Mouse (Mus musculus) kidney, embryonic 14.5 days (tissue): ENCODE data around the gene Bpifa1. TPM values are rescaled to one million over a fixed set of nuclear protein-coding genes. Genes with fewer than 3 reads are reported as not detected.

Experiments
- ATAC-seq: fragments of 200-750 bp; cut with Nextera tagmentation; 2 replicates; pipeline ENCODE4 v1.8.0; 2017; ENCODE audit warnings: moderate number of reproducible peaks, mild to moderate bottlenecking, moderate TSS enrichment, moderate library complexity; ENCODE audit not compliant: low FRiP score, low TSS enrichment
- H3K27ac ChIP-seq: fragments of 300-500 bp; sonication (generic); 2 replicates; pipeline ENCODE4 v1.5.1; 2014; ENCODE audit warnings: low read depth, mild to moderate bottlenecking, low read length, moderate library complexity, mixed read lengths
- H3K27me3 ChIP-seq: fragments of 300-500 bp; sonication (generic); 2 replicates; pipeline ENCODE4 v1.6.1; 2014; ENCODE audit warnings: mild to moderate bottlenecking, low read length; ENCODE audit not compliant: control insufficient read depth, insufficient read depth
- H3K36me3 ChIP-seq: fragments of 300-500 bp; sonication (generic); 2 replicates; pipeline ENCODE4 v1.6.1; 2014; ENCODE audit warnings: low read length, mixed read lengths; ENCODE audit not compliant: control insufficient read depth, insufficient read depth
- H3K4me1 ChIP-seq: fragments of 300-500 bp; sonication (generic); 2 replicates; pipeline ENCODE4 v1.6.1; 2014; ENCODE audit warnings: low read length, mixed read lengths; ENCODE audit not compliant: control insufficient read depth, insufficient read depth
- H3K4me2 ChIP-seq: fragments of 300-500 bp; sonication (generic); replicated peaks from 2 replicates; pipeline ENCODE4 v1.6.1; 2014; ENCODE audit warnings: low read depth, mild to moderate bottlenecking, low read length
- H3K4me3 ChIP-seq: fragments of 300-500 bp; sonication (generic); 2 replicates; pipeline ENCODE4 v1.5.1; 2014; ENCODE audit warnings: mild to moderate bottlenecking, low read length
- H3K9ac ChIP-seq: fragments of 300-500 bp; sonication (generic); 2 replicates; pipeline ENCODE4 v1.6.1; 2014; ENCODE audit warnings: low read depth, mild to moderate bottlenecking, low read length, moderate library complexity
- H3K9me3 ChIP-seq: fragments of 300-500 bp; sonication (generic); 2 replicates; pipeline ENCODE4 v1.6.1; 2016; ENCODE audit warnings: low read length; ENCODE audit not compliant: control insufficient read depth
- WGBS: fragments of 180-500 bp; shearing (Covaris S2); extraction: QIAGEN DNeasy Blood & Tissue Kit; methylation state at CpG from one replicate; pipeline ENCODE4 v1.1.7; 2014; 5-methylcytosine and 5-hydroxymethylcytosine counted together
- polyA plus RNA-seq: library from polyadenylated mRNA; unstranded; fragments of >200 nt; fragmentation: Nextera tagmentation; extraction: Ambion mirVana; gene quantifications from 2 replicates; pipeline ENCODE4 v1.2.1, GENCODE M21; 2014

The Bpifa1 gene
- polyA plus RNA-seq, result not detected in 2 replicates

DNA sequence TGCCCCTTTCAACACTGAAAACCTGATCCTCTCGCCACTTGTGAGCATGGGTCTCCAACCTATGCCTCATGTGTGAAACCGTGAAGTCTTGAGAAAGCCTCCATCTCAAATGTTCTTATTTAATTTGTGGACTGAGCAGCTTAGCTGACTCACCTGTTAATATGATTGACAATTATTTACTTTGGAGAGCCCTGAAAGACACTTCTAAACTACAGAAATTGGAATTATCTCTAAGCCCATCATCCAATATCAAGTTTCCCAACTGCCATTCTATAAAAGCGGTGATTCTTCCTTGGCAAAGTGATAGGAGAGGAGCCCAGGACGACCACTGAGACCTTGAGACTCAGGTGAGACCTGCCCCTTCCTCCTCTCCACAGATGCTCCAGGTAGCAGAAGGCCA is at the start of gene Bpifa1:
Gene Bpifa1 (plus strand): TSS at position 301 of the 400 bp plus-strand sequence.
- 74% methylated on average over 4 of the region's 4 CpGs for WGBS

DNA sequence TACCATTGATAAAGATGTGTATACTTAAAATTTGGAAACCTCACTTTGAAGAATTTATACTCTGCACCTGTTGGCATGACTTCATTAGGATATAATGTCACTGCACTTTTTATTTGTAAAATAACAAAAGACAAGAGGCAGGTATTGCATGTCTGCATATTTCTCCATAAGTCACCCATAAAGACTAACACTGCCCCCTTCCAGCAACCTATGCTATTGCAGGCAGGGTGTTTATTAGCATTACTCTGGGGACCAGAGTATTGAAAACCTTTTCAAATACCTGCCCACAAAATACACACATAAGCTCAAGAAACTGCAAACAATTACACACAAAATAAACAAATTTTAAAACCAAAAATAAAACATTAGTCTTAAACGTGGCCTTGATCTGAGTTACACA is 44.9 kb upstream of the Bpifa1 start:
- Histone ChIP-seq H3K9me3 (no peaks in the 10 kb centered on the region), H3K36me3 (no peaks in the 10 kb centered on the region), H3K4me1 (no peaks in the 10 kb centered on the region), H3K27me3 (no peaks in the 10 kb centered on the region), H3K9ac (no peak overlapping the region), H3K4me3 (no peak overlapping the region), H3K4me2 (no peak overlapping the region), H3K27ac (no peak overlapping the region)
- 42% methylated on average over 1 of the region's 1 CpGs for WGBS
- no peak for ATAC-seq

More for the DNA sequence above, at the start of gene Bpifa1:
- Histone ChIP-seq H3K4me3 (no peak within 1 kb of the TSS), H3K9ac (no peak within 1 kb of the TSS), H3K4me2 (no peak within 1 kb of the TSS), H3K27me3 (no peaks in the 10 kb centered on the region), H3K27ac (no peak within 1 kb of the TSS), H3K36me3 (no peaks in the 10 kb centered on the region), H3K4me1 (no peaks in the 10 kb centered on the region), H3K9me3 (no peaks in the 10 kb centered on the region)
- no peak for ATAC-seq

GRCm38 (mm10) chr2:154117381-154117780 is 25.3 kb upstream of the Bpifa1 start:
- Histone ChIP-seq H3K4me3 (no peak overlapping the region), H3K4me1 (no peaks in the 10 kb centered on the region), H3K27ac (no peak overlapping the region), H3K4me2 (no peak overlapping the region), H3K9ac (no peak overlapping the region), H3K27me3 (no peaks in the 10 kb centered on the region), H3K36me3 (no peaks in the 10 kb centered on the region), H3K9me3 (no peaks in the 10 kb centered on the region)
- 74% methylated on average over 3 of the region's 3 CpGs for WGBS
- no peak for ATAC-seq

GRCm38 (mm10) chr2:154130120-154130519 is 12.6 kb upstream of the Bpifa1 start, which contains the start of gene Bpifa3:
Bpifa3 (plus strand) TSS chr2:154130336.
- H3K4me1 ChIP-seq, result no peaks in the 10 kb centered on the region
- no peaks in the 10 kb centered on the region for H3K27me3 ChIP-seq
- 81% methylated on average over 2 of the region's 2 CpGs for WGBS
- H3K27ac ChIP-seq, result no peak within 1 kb of the TSS
- H3K4me3 ChIP-seq, result no peak within 1 kb of the TSS
- no peak within 1 kb of the TSS for H3K4me2 ChIP-seq
- H3K9ac ChIP-seq, result no peak within 1 kb of the TSS
- no peaks in the 10 kb centered on the region; the same call in 1 of the 2 replicates for H3K9me3 ChIP-seq
- no peak for ATAC-seq
- H3K36me3 ChIP-seq, result no peaks in the 10 kb centered on the region

DNA sequence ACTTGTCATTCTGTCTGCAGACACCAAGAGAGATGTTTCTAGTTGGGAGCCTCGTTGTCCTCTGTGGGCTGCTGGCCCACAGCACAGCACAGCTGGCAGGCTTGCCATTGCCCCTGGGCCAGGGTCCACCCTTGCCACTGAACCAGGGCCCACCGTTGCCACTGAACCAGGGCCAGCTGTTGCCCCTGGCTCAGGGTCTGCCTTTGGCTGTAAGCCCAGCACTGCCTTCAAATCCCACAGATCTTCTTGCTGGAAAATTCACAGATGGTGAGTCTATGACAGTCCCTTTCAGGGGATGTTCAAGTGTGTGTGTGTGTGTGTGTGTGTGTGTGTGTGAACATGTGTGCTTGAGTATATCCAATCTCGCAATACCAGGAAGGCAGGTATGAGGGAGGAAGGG is 1.1 kb downstream of the Bpifa1 start:
- H3K36me3 ChIP-seq, result no peaks in the 10 kb centered on the region
- 79% methylated on average over 3 of the region's 3 CpGs for WGBS
- no peak overlapping the region for H3K4me3 ChIP-seq
- no peak for ATAC-seq
- H3K4me1 ChIP-seq, result no peaks in the 10 kb centered on the region
- no peaks in the 10 kb centered on the region for H3K27me3 ChIP-seq
- H3K9me3 ChIP-seq, result no peaks in the 10 kb centered on the region
- no peak overlapping the region for H3K4me2 ChIP-seq
- no peak overlapping the region for H3K27ac ChIP-seq
- H3K9ac ChIP-seq, result no peak overlapping the region

DNA sequence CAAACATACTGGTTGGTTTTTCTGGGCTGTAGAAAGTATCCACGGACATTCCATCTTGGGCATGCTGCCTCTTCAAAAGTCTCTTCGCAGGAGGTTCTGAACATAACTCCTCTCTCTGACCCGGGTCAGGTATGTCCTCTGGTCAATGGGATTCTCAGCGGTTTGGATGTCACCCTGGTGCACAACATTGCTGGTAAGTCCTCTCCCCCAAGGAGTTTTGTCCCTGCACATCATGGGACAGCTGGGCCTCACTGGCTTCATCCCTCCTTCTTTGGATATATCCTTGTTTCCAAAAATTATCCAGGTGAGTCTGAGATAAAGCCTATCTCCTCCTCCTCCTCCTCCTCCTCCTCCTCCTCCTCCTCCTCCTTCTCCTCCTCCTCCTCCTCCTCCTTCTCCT is 4.8 kb downstream of the Bpifa1 start:
- no peaks in the 10 kb centered on the region for H3K9me3 ChIP-seq
- H3K27ac ChIP-seq, result no peak overlapping the region
- H3K36me3 ChIP-seq, result no peaks in the 10 kb centered on the region
- H3K9ac ChIP-seq, result no peak overlapping the region
- no peak overlapping the region for H3K4me2 ChIP-seq
- H3K27me3 ChIP-seq, result no peaks in the 10 kb centered on the region
- 77% methylated on average over 4 of the region's 4 CpGs for WGBS
- no peaks in the 10 kb centered on the region for H3K4me1 ChIP-seq
- ATAC-seq, result no peak
- H3K4me3 ChIP-seq, result no peak overlapping the region

GRCm38 (mm10) chr2:154158433-154158832 is 15.8 kb downstream of the Bpifa1 start:
- ATAC-seq, result no peak
- H3K9me3 ChIP-seq, result peaks cover 3% of the 10 kb centered on the region; the same call in 1 of the 2 replicates
- no peak overlapping the region for H3K27ac ChIP-seq
- H3K4me2 ChIP-seq, result no peak overlapping the region
- H3K4me3 ChIP-seq, result no peak overlapping the region
- no peaks in the 10 kb centered on the region for H3K4me1 ChIP-seq
- 41% methylated on average over 3 of the region's 3 CpGs for WGBS
- H3K27me3 ChIP-seq, result no peaks in the 10 kb centered on the region
- H3K9ac ChIP-seq, result no peak overlapping the region
- no peaks in the 10 kb centered on the region for H3K36me3 ChIP-seq

GRCm38 (mm10) chr2:154162307-154162706 is 19.6 kb downstream of the Bpifa1 start, which contains the start of gene Bpifa5:
Bpifa5 (plus strand) TSS chr2:154162607.
- H3K4me1 ChIP-seq, result no peaks in the 10 kb centered on the region
- 79% methylated on average over 8 of the region's 8 CpGs for WGBS

GRCm38 (mm10) chr2:154163306-154163705 is 20.6 kb downstream of the Bpifa1 start:
- Histone ChIP-seq H3K4me3 (no peak overlapping the region), H3K4me2 (no peak overlapping the region), H3K27me3 (no peaks in the 10 kb centered on the region), H3K27ac (no peak overlapping the region), H3K4me1 (no peaks in the 10 kb centered on the region), H3K9me3 (peaks cover 3% of the 10 kb centered on the region; the same call in 1 of the 2 replicates), H3K9ac (no peak overlapping the region), H3K36me3 (no peaks in the 10 kb centered on the region)
- no peak for ATAC-seq
- WGBS, result 90% methylated on average over 5 of the region's 5 CpGs

More at GRCm38 (mm10) chr2:154162307-154162706, 19.6 kb downstream of the Bpifa1 start, which contains the start of gene Bpifa5:
- no peak within 1 kb of the TSS for H3K9ac ChIP-seq
- H3K4me2 ChIP-seq, result no peak within 1 kb of the TSS
- H3K27ac ChIP-seq, result no peak within 1 kb of the TSS
- H3K9me3 ChIP-seq, result peaks cover 3% of the 10 kb centered on the region; the same call in 1 of the 2 replicates
- H3K27me3 ChIP-seq, result no peaks in the 10 kb centered on the region
- no peak within 1 kb of the TSS for H3K4me3 ChIP-seq
- no peak for ATAC-seq
- H3K36me3 ChIP-seq, result no peaks in the 10 kb centered on the region
